Mouse (Mus musculus) neural tube, embryonic 14.5 days (tissue): ENCODE results near the gene Skp2. TPM values are rescaled to one million over a fixed set of nuclear protein-coding genes. Genes with fewer than 3 reads are reported as not detected.

Experiments used
- ATAC-seq: fragments of 200-750 bp; cut with Nextera tagmentation; 2 replicates; pipeline ENCODE4 v1.8.0; 2017; ENCODE audit warnings: low read depth, mild to moderate bottlenecking, moderate TSS enrichment, moderate library complexity
- H3K27ac ChIP-seq: fragments of 300-500 bp; sonication (generic); 2 replicates; pipeline ENCODE4 v1.5.1; 2014; ENCODE audit warnings: low read depth, mild to moderate bottlenecking, control low read depth, low read length, moderate library complexity, mixed read lengths
- H3K27me3 ChIP-seq: fragments of 300-500 bp; sonication (generic); 2 replicates; pipeline ENCODE4 v1.6.1; 2014; ENCODE audit warnings: low read length; ENCODE audit not compliant: control insufficient read depth, insufficient read depth
- H3K36me3 ChIP-seq: fragments of 300-500 bp; sonication (generic); 2 replicates; pipeline ENCODE4 v1.6.1; 2014; ENCODE audit warnings: low read length, mixed read lengths; ENCODE audit not compliant: control insufficient read depth, insufficient read depth
- H3K4me1 ChIP-seq: fragments of 300-500 bp; sonication (generic); 2 replicates; pipeline ENCODE4 v1.6.1; 2014; ENCODE audit warnings: low read length; ENCODE audit not compliant: control insufficient read depth, insufficient read depth
- H3K4me2 ChIP-seq: fragments of 300-500 bp; sonication (generic); 2 replicates; pipeline ENCODE4 v1.6.1; 2014; ENCODE audit warnings: mild to moderate bottlenecking, low read depth, low read length, control low read depth
- H3K4me3 ChIP-seq: fragments of 300-500 bp; sonication (generic); 2 replicates; pipeline ENCODE4 v1.5.1; 2014; ENCODE audit warnings: low read depth, low read length, control low read depth, mixed read lengths
- H3K9ac ChIP-seq: fragments of 300-500 bp; sonication (generic); replicated peaks from 2 replicates; pipeline ENCODE4 v1.6.1; 2014; ENCODE audit warnings: low read depth, mild to moderate bottlenecking, control low read depth, low read length, mixed read lengths
- H3K9me3 ChIP-seq: fragments of 300-500 bp; sonication (generic); 2 replicates; pipeline ENCODE4 v1.6.1; 2016; ENCODE audit warnings: low read length; ENCODE audit not compliant: control insufficient read depth
- WGBS: fragments of 180-500 bp; shearing (Covaris S2); extraction: QIAGEN DNeasy Blood & Tissue Kit; methylation state at CpG from one replicate; pipeline ENCODE4 v1.1.7; 2014; 5-methylcytosine and 5-hydroxymethylcytosine counted together
- polyA plus RNA-seq: library from polyadenylated mRNA; unstranded; fragments of >200 nt; fragmentation: Nextera tagmentation; extraction: Ambion mirVana; gene quantifications from 2 replicates; pipeline ENCODE4 v1.2.1, GENCODE M21; 2014

Gene Skp2
- polyA plus RNA-seq, 1 experiment from 2014 or later = 14.2 TPM

DNA sequence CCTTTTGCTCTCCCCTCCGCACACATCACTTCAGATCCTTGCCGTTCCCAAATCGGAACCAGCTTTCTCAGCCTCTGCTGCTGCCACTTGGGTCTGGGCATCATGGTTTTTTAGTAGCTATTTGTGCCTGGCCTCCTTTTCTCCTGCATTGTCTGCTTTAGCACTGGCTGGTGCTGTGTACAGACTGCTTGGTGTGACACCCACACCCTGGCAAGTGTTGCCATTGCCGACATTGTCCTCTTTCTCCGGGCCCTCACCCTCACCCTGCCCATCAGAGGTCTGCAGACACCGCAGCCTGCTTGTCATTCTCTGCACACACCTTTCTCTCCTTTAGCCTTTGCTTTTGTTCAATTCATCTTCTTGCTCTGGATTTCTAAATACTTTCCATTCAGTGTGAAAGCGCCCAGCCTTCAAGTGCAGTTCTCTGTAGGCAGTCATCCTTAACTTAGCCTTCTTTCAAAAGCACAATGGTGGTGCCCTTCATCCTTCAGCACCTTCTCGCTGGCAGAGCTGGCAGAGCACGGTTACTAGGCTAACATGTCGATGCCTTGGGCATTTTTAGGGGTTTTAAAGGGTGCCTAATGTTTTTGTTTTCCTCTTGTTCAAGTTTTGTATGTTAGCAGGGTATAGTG is 54.7 kb downstream of the Skp2 start:
- Histone ChIP-seq H3K36me3 (peaks cover 19% of the 10 kb centered on the region; the same call in 1 of the 2 replicates), H3K27ac (no peak overlapping the region), H3K4me1 (no peaks in the 10 kb centered on the region), H3K4me3 (no peak overlapping the region), H3K27me3 (no peaks in the 10 kb centered on the region), H3K9me3 (no peaks in the 10 kb centered on the region), H3K9ac (no peak overlapping the region), H3K4me2 (no peak overlapping the region)
- 83% methylated on average over 10 of the region's 10 CpGs for WGBS
- peak; percentile 78; the same call in 1 of the 2 replicates for ATAC-seq

DNA sequence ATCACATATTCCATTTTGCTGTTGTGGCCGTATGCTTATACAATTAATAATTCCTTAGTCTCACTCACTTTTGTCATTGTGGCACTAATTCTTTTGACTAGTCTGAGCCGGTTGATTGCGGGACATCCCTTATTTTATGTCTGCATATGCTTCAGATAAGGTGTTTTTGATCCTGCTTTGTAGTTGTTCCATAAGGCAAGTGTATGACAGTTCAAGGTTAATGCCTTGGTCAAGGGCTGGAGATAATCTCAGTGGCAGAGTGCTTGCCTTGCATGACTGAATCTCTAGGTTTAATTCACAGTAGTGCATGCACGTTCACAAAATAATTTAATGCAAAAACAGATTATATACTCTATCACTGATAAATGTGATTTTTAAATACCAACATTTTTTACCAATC is 58.4 kb downstream of the Skp2 start:
- H3K4me3 ChIP-seq = no peak overlapping the region
- no peaks in the 10 kb centered on the region for H3K9me3 ChIP-seq
- H3K27ac ChIP-seq = no peak overlapping the region
- H3K4me2 ChIP-seq = no peak overlapping the region
- no peaks in the 10 kb centered on the region for H3K27me3 ChIP-seq
- ATAC-seq = no peak
- peaks cover 19% of the 10 kb centered on the region; the same call in 1 of the 2 replicates for H3K36me3 ChIP-seq
- H3K9ac ChIP-seq = no peak overlapping the region
- 88% methylated on average over 4 of the region's 4 CpGs for WGBS
- H3K4me1 ChIP-seq = no peaks in the 10 kb centered on the region

DNA sequence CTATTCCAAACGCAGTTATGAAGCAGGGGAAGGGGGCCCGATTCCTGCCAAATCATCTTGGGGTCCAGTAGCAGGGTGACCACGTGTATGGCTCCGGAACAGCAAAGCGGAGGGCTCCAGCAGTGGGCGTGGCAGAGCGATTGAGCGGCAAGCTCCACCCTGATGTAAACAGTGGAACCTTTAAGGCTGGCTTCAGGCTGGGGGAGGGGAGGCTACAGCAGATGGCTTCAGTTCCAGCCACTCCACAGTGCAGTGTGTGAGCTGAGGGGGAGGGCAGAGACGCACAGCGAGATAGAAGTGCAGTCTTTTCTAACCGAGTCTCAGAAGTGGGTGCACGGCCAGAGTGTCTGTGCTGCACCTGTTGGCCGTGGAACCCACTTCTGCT is 60.9 kb downstream of the Skp2 start:
- Histone ChIP-seq H3K9me3 (no peaks in the 10 kb centered on the region), H3K4me3 (no peak overlapping the region), H3K27me3 (no peaks in the 10 kb centered on the region), H3K36me3 (peaks cover 9% of the 10 kb centered on the region; the same call in 1 of the 2 replicates), H3K27ac (no peak overlapping the region), H3K9ac (no peak overlapping the region), H3K4me2 (no peak overlapping the region), H3K4me1 (no peaks in the 10 kb centered on the region)
- ATAC-seq = peak; percentile 86
- 15% methylated on average over 13 of the region's 13 CpGs for WGBS

DNA sequence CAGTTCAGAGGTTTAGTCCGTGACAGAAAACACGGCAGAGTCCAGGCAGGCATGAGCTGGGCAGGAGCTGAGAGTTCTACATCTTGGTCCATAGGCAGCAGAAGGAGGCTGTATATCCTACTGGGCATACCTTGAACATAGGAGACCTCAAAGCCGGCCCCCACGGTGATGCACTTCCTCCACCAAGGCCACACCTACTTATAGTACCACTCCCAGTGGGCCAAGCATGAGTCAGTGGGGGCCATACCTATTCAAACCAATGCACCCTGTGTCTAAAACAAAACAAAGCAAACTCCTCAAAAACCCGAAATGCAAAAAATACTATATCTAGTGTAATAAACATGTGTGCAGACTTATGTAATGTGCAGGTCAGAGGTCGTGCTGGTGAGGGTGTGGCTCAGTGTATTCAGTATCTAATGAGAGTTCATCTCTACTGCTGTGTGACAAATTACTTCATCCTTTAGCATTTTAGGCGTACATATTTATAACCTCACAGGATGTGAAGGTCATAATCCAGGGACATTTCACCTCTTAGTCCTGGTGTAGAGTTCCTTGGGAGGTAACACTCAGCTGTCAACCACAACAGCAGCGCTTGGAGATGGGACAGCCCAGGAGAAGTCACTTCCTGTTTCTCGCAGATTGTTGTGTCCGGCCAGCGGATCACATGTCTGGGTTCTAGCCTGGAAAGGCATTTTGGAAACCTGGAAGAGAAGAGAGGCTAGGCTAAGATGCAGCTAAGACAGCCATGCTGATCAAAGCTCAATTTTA is 61.4 kb downstream of the Skp2 start:
- peak; percentile 8; the same call in 1 of the 2 replicates for ATAC-seq

DNA sequence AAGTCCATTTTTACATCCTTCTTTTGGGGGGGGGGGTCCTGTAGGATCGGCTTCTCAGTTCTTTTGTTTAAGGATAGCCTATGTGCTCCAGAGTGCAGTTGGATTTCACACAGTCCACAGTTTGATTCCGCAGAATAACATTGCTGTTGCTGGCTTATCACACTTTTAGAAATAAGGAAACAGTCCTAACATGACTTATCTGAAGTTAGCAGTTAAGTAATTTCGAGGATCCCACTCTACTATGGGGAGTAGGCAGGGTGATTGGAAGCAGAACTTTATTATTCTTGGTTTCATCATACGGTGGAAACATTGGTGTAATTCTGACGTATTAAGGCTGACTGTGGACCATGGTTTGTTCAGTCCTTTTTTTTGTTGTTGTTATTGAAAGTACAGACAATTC is 64.6 kb downstream of the Skp2 start:
- Histone ChIP-seq H3K27me3 (no peaks in the 10 kb centered on the region), H3K27ac (no peak overlapping the region), H3K36me3 (peaks cover 16% of the 10 kb centered on the region; the same call in 1 of the 2 replicates), H3K4me3 (no peak overlapping the region), H3K4me2 (no peak overlapping the region), H3K9ac (no peak overlapping the region), H3K4me1 (no peaks in the 10 kb centered on the region), H3K9me3 (no peaks in the 10 kb centered on the region)
- ATAC-seq = no peak
- WGBS = 97% methylated on average over 5 of the region's 5 CpGs

More for the DNA sequence above, 61.4 kb downstream of the Skp2 start:
- Histone ChIP-seq H3K27ac (no peak overlapping the region), H3K4me1 (no peaks in the 10 kb centered on the region), H3K36me3 (peaks cover 9% of the 10 kb centered on the region; the same call in 1 of the 2 replicates), H3K9me3 (no peaks in the 10 kb centered on the region), H3K4me3 (no peak overlapping the region), H3K4me2 (no peak overlapping the region), H3K27me3 (no peaks in the 10 kb centered on the region), H3K9ac (no peak overlapping the region)
- WGBS = 80% methylated on average over 11 of the region's 11 CpGs

DNA sequence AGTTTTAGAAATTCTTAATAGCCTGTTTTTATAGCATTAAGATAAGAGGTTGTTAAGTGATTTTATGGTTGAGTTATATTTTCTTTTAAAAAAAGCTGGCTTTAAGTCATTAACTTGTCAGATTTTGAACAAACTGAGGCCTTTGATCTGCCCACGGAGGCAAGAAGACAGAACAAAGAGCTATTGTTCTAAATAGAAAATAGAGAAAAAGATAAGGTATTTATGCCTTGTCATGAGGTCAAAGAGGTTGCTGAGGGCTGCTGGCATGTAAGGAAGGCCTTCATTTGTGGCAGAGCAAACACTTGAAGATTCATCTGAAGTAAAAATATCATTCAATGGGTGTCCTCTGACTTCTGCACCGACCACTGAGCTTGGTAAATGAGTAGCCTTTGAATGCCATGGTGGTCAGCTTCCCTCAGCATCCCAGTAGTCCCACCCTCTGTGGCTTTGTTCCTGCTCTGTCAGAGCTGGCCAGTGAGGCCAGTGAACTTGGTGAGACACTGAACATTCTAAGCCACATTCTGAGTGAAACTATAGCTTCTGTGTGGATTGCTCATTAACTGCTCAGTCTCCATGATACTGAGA is 66.0 kb downstream of the Skp2 start:
- Histone ChIP-seq H3K36me3 (peaks cover 13% of the 10 kb centered on the region; the same call in 1 of the 2 replicates), H3K4me2 (no peak overlapping the region), H3K27ac (no peak overlapping the region), H3K4me1 (no peaks in the 10 kb centered on the region), H3K27me3 (no peaks in the 10 kb centered on the region), H3K9me3 (no peaks in the 10 kb centered on the region), H3K9ac (no peak overlapping the region), H3K4me3 (no peak overlapping the region)
- WGBS = 5% methylated on average over 2 of the region's 2 CpGs
- ATAC-seq = no peak

DNA sequence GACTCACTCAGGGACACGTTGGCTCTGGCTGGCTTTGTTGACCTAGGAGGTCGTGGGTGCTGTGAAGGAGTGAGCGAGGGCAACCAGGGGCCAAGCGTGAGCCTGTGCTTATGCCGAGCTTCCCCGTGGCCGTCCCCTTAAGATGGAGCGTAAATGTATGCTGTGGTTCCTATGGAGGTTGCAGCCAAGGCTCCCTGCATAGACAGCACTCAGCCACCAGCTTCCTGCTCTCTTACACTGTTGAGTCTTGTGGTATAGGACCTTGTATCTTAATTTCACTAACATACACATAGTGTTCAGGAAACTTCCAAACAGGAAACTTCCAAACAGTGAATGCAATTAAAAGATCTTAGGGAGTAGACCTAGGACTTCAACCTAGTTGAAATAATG is 66.5 kb downstream of the Skp2 start:
- H3K4me1 ChIP-seq = no peaks in the 10 kb centered on the region
- no peaks in the 10 kb centered on the region for H3K9me3 ChIP-seq
- WGBS = 66% methylated on average over 8 of the region's 8 CpGs
- H3K27ac ChIP-seq = no peak overlapping the region
- H3K36me3 ChIP-seq = peaks cover 13% of the 10 kb centered on the region; the same call in 1 of the 2 replicates
- H3K4me3 ChIP-seq = no peak overlapping the region
- H3K27me3 ChIP-seq = no peaks in the 10 kb centered on the region
- no peak overlapping the region for H3K9ac ChIP-seq
- ATAC-seq = no peak
- H3K4me2 ChIP-seq = no peak overlapping the region

DNA sequence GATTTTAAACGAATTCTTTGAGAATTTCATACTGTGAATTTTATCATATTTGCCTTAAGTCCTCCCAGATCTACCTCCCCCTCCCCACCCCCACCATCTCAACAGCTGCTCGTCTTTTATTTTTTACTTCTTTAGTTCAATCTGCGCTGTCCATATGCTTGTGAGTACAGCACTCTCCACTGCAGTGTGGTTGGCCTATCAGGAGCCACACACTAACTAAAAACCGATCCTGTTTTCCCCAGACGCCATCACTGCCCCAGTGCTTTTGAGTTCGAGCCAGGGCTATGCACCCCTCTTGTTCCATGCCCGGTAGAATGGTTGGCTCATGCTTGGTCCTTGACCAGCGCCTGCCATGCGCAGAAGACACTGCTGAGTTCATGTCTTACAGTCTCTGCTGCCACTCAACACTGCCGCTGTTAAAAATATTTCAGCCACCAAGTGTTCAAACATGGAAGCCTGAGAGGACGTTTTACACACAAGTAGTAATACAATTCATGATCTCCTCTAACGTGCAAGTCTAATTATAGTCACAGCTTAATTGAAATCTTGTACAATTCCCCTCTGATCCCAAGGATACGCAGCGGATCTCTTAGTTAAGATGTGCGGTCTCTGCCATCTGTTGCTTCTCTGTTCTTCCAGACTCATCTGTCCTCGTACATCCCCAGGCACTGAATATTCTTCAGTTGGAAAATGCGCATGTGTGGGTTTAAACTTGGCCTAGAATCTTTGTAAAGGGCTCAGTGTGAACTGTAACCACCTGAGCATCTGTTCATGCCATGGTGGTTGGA is 67.1 kb downstream of the Skp2 start:
- Histone ChIP-seq H3K4me1 (no peaks in the 10 kb centered on the region), H3K27me3 (no peaks in the 10 kb centered on the region), H3K4me2 (no peak overlapping the region), H3K9me3 (no peaks in the 10 kb centered on the region), H3K4me3 (no peak overlapping the region), H3K9ac (no peak overlapping the region), H3K36me3 (peaks cover 13% of the 10 kb centered on the region; the same call in 1 of the 2 replicates), H3K27ac (no peak overlapping the region)
- no peak for ATAC-seq
- 87% methylated on average over 17 of the region's 17 CpGs for WGBS
